Mouse (Mus musculus): ENCODE data around the gene Ptprm.

Ptprm gene

GRCm38 (mm10) chr17:66674667-66675066 lies 679.6 kb downstream of the Ptprm start:
- DNase-seq (ENCODE audit: low spot score in 2 of 2), result no peak

- DNase-seq (ENCODE audit: low spot score in 2 of 2), result no peak
These were observed 682.5 kb downstream of the Ptprm start for GRCm38 (mm10) chr17:66671715-66672230.

GRCm38 (mm10) chr17:66671287-66671686 lies 683.0 kb downstream of the Ptprm start:
- DNase-seq (ENCODE audit: low spot score in 2 of 2), result no peak

- no peak for DNase-seq (ENCODE audit: low spot score in 2 of 2)
These were observed 688.5 kb downstream of the Ptprm start for GRCm38 (mm10) chr17:66665791-66666190.

- DNase-seq (ENCODE audit: low spot score in 2 of 2), result no peak
These were observed 689.0 kb downstream of the Ptprm start for GRCm38 (mm10) chr17:66665201-66665756.

- no peak for DNase-seq (ENCODE audit: low spot score in 2 of 2)
These were observed 689.5 kb downstream of the Ptprm start for GRCm38 (mm10) chr17:66664796-66665195.

GRCm38 (mm10) chr17:66659242-66659641 lies 695.0 kb downstream of the Ptprm start:
- DNase-seq (ENCODE audit: low spot score in 2 of 2), result no peak

- no peak for DNase-seq (ENCODE audit: low spot score in 2 of 2)
These were observed 716.1 kb downstream of the Ptprm start for GRCm38 (mm10) chr17:66637951-66638722.

GRCm38 (mm10) chr17:66619996-66620656 lies 734.1 kb downstream of the Ptprm start:
- no peak for DNase-seq (ENCODE audit: low spot score in 2 of 2)

- no peak for DNase-seq (ENCODE audit: low spot score in 2 of 2)
These were observed 734.9 kb downstream of the Ptprm start for GRCm38 (mm10) chr17:66619255-66619826.

Measured in left cerebral cortex, adult 9 months (tissue).